Mouse (Mus musculus) heart, embryonic 11.5 days (tissue): ENCODE measurements at regions not wholly inside any gene's neighbourhood (a gene's known extent, or its start where the extent isn't known, plus 50 kb on each side); places are given as distances from the start of the nearest gene placed in this dataset.
"Not testable (repeated sequence)": the region's sequence is repeated elsewhere in the genome, so short reads cannot be mapped to it uniquely, and the experiment has no call there.

Source experiments
- ATAC-seq: fragments of 200-750 bp; cut with Nextera tagmentation; replicated peaks from 2 replicates; pipeline ENCODE4 v1.8.0; 2017; ENCODE audit warnings: moderate library complexity; ENCODE audit not compliant: insufficient number of reproducible peaks, low FRiP score, low TSS enrichment
- H3K27ac ChIP-seq: fragments of 300-500 bp; sonication (generic); 2 replicates; pipeline ENCODE4 v1.5.1; 2014; ENCODE audit warnings: mild to moderate bottlenecking, low read depth, low read length
- H3K27me3 ChIP-seq: fragments of 300-500 bp; sonication (generic); 2 replicates; pipeline ENCODE4 v1.6.1; 2014; ENCODE audit warnings: mild to moderate bottlenecking, low read length, mixed read lengths; ENCODE audit not compliant: control insufficient read depth, insufficient read depth
- H3K36me3 ChIP-seq: fragments of 300-500 bp; sonication (generic); 2 replicates; pipeline ENCODE4 v1.6.1; 2014; ENCODE audit warnings: mild to moderate bottlenecking, low read length, moderate library complexity, mixed read lengths; ENCODE audit not compliant: control insufficient read depth, insufficient read depth
- H3K4me1 ChIP-seq: fragments of 300-500 bp; sonication (generic); 2 replicates; pipeline ENCODE4 v1.6.1; 2014; ENCODE audit warnings: low read length; ENCODE audit not compliant: control insufficient read depth, insufficient read depth
- H3K4me2 ChIP-seq: fragments of 300-500 bp; sonication (generic); 2 replicates; pipeline ENCODE4 v1.6.1; 2014; ENCODE audit warnings: mild to moderate bottlenecking, moderate library complexity
- H3K4me3 ChIP-seq: fragments of 300-500 bp; sonication (generic); 2 replicates; pipeline ENCODE4 v1.5.1; 2014; ENCODE audit warnings: low read depth, low read length
- H3K9ac ChIP-seq: fragments of 300-500 bp; sonication (generic); 2 replicates; pipeline ENCODE4 v1.6.1; 2014; ENCODE audit warnings: mild to moderate bottlenecking, low read depth, low read length, moderate library complexity
- H3K9me3 ChIP-seq: fragments of 300-500 bp; sonication (generic); replicated peaks from 2 replicates; pipeline ENCODE4 v1.6.1; 2016; ENCODE audit warnings: low read length; ENCODE audit not compliant: control insufficient read depth
- WGBS: fragments of 180-500 bp; shearing (Covaris S2); extraction: QIAGEN DNeasy Blood & Tissue Kit; methylation state at CpG from one replicate; pipeline ENCODE4 v1.1.7; 2014; ENCODE audit not compliant: insufficient replicate concordance; 5-methylcytosine and 5-hydroxymethylcytosine counted together

GRCm38 (mm10) chr13:5576568-5576967, 284.7 kb upstream of the Klf6 start:
- Histone ChIP-seq H3K4me2 (no peak overlapping the region), H3K9me3 (no peaks in the 10 kb centered on the region), H3K36me3 (no peaks in the 10 kb centered on the region), H3K4me3 (no peak overlapping the region), H3K9ac (no peak overlapping the region), H3K27me3 (no peaks in the 10 kb centered on the region), H3K4me1 (no peaks in the 10 kb centered on the region), H3K27ac (no peak overlapping the region)
- no peak for ATAC-seq
- WGBS: 77% methylated on average over 5 of the region's 5 CpGs

DNA sequence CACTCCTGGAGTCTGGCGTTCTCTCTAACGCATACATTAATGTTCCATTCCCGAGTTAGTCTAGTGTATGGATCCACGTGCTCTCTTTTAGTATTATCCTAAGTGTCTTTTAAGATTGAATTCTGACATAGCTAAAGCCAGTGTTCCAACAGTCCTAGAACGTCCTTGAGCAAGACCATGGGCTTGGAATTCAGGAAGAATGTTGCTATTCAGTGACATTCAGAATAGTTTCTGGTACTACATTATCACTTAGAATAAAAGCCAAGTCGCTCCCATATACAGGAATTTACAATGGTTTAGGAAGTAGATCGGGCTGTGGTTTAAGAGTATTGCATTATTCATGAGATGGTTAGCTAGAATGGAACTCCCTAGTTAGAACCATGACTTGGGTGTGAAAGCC, 277.6 kb upstream of the Klf6 start:
- H3K9me3 ChIP-seq, H3K36me3 ChIP-seq, H3K4me2 ChIP-seq, H3K9ac ChIP-seq, H3K27me3 ChIP-seq, H3K4me3 ChIP-seq, ATAC-seq, H3K4me1 ChIP-seq, H3K27ac ChIP-seq: not testable (repeated sequence)
- WGBS: 82% methylated on average over 7 of the region's 7 CpGs

DNA sequence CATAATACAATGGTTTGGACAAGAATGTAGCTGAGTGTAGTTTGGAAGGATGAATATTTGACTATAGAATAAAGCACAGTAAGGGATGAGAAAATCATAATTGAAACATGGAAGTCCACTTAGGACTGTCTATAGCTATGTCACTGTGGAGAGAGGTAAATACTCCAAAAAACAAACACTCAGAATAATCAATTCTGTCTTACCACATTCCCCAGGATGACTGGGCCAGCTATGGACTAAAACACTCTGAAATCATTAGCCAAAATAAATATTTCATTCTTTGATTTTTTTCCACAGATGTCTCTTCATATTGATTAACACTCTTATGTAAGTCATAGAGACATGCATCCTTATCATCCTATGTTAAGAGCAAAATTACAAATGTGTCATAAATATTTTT, 274.1 kb upstream of the Klf6 start:
- Histone ChIP-seq H3K36me3 (no peaks in the 10 kb centered on the region), H3K9me3 (no peaks in the 10 kb centered on the region), H3K27me3 (no peaks in the 10 kb centered on the region), H3K4me1 (peaks cover 3% of the 10 kb centered on the region; the same call in 1 of the 2 replicates), H3K4me2 (no peak overlapping the region), H3K27ac (no peak overlapping the region), H3K4me3 (no peak overlapping the region), H3K9ac (no peak overlapping the region)
- no peak for ATAC-seq

DNA sequence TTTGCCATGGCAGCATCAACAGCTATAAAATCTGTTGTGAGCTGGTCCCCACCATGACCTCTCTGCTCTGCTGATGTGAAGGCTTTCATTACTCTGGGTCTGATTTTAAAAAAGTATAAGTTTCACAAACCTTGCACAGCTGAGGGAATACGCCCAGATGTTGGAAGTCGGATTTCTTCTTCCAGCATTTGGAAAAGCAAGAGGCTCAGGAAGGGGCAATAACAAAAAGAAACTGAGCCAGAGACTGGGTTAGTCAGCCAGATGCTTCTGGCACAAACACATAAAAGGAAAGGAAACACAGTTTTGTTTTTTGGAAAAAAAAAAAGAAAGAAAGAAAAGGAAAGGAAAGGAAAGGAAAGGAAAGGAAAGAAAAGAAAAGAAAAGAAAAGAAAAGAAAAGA, 270.0 kb upstream of the Klf6 start:
- Histone ChIP-seq H3K9ac (no peak overlapping the region), H3K4me1 (peaks cover 3% of the 10 kb centered on the region; the same call in 1 of the 2 replicates), H3K4me3 (no peak overlapping the region), H3K27me3 (no peaks in the 10 kb centered on the region), H3K9me3 (no peaks in the 10 kb centered on the region), H3K4me2 (no peak overlapping the region), H3K36me3 (no peaks in the 10 kb centered on the region), H3K27ac (no peak overlapping the region)
- WGBS: 71% methylated on average over 2 of the region's 2 CpGs
- no peak for ATAC-seq

DNA sequence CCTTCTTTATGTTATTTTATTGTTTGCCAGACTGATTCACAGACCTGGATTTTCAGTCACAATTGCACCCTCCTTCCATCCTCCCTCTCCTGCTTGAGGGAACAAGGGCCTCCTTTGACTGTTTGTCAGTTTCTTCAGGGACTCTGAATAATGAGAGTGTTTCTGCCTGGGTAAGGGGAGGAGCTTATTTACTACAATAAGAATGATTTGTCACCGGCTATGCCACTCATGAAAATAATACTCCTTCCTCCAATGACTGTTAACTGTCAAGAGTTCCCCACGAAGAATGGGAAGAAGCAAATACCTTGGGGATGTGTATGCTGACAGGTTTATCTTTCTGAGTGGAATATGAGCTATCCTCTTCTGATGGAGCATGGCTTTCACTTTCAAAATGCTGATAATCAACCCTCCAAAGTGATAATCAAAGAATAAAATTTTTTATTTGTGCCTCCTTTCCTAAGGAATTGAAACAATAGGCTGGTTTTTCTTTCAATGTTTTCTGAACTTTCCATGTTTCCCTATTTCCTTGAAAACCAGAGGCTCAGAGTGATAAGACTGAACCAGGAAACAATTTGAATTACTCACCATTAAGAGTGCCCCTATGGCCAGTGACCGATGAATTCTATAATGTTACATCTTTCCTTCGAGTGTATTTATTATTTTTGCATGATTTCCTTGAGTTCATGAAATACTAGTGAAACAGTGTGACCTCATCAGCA, 269.3 kb upstream of the Klf6 start:
- Histone ChIP-seq H3K9me3 (no peaks in the 10 kb centered on the region), H3K4me2 (peak overlapping the region; percentile 3; the same call in 1 of the 2 replicates), H3K4me3 (no peak overlapping the region), H3K27me3 (no peaks in the 10 kb centered on the region), H3K27ac (peak overlapping the region; percentile 11; the same call in 1 of the 2 replicates), H3K4me1 (peaks cover 3% of the 10 kb centered on the region; the same call in 1 of the 2 replicates), H3K36me3 (no peaks in the 10 kb centered on the region), H3K9ac (no peak overlapping the region)
- WGBS: 47% methylated on average over 4 of the region's 4 CpGs
- ATAC-seq: 0 out of 2 replicates have a peak, but pooled peaks have one; percentile 10

- no peaks in the 10 kb centered on the region for H3K27me3 ChIP-seq
- peak overlapping the region; percentile 3; the same call in 1 of the 2 replicates for H3K4me2 ChIP-seq
- ATAC-seq: no peak
- H3K4me3 ChIP-seq: no peak overlapping the region
- no peaks in the 10 kb centered on the region for H3K36me3 ChIP-seq
- H3K9ac ChIP-seq: no peak overlapping the region
- peak overlapping the region; percentile 11; the same call in 1 of the 2 replicates for H3K27ac ChIP-seq
- 14% methylated on average over 3 of the region's 3 CpGs for WGBS
- H3K4me1 ChIP-seq: peaks cover 3% of the 10 kb centered on the region; the same call in 1 of the 2 replicates
- no peaks in the 10 kb centered on the region for H3K9me3 ChIP-seq
Observed at GRCm38 (mm10) chr13:5592556-5593061, 268.7 kb upstream of the Klf6 start.

DNA sequence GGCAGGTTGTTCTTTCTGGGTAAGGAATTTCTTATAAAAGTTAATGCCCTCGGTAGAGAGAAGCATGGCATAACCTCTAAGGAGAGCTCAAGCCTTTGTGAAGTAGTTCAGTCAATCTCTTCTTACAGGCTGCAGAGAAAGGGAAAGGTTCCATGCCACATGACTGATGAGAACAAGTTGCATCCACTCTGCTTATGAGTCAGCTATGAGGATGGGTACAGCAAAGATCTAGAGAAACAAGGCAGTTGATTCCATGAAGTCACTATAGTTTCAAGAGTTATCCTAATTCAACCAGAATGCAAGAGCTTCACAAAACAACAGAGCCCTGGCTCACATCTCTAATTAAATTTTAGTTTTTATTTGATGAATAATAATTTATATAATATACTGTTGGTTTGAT, 259.6 kb upstream of the Klf6 start:
- H3K36me3 ChIP-seq: no peaks in the 10 kb centered on the region
- H3K9me3 ChIP-seq: no peaks in the 10 kb centered on the region
- ATAC-seq: no peak
- peaks cover 16% of the 10 kb centered on the region for H3K4me1 ChIP-seq
- no peak overlapping the region for H3K9ac ChIP-seq
- no peak overlapping the region for H3K27ac ChIP-seq
- no peak overlapping the region for H3K4me2 ChIP-seq
- no peak overlapping the region for H3K4me3 ChIP-seq
- 78% methylated on average over 1 of the region's 1 CpGs for WGBS
- H3K27me3 ChIP-seq: no peaks in the 10 kb centered on the region

- no peaks in the 10 kb centered on the region for H3K9me3 ChIP-seq
- no peaks in the 10 kb centered on the region for H3K36me3 ChIP-seq
- no peak overlapping the region for H3K9ac ChIP-seq
- no peak overlapping the region for H3K4me2 ChIP-seq
- ATAC-seq: peak; percentile 72; the same call in 1 of the 2 replicates
- no peaks in the 10 kb centered on the region for H3K27me3 ChIP-seq
- H3K4me3 ChIP-seq: no peak overlapping the region
- 33% methylated on average over 5 of the region's 5 CpGs for WGBS
- peak overlapping the region; percentile 77 for H3K27ac ChIP-seq
- H3K4me1 ChIP-seq: peaks cover 16% of the 10 kb centered on the region
Observed at GRCm38 (mm10) chr13:5603905-5604596, 257.2 kb upstream of the Klf6 start.
